Mouse (Mus musculus) cerebellum, postnatal 10 days (tissue): Measurements from ENCODE around the gene 1700028J19Rik.
A peak's percentile ranks its signal among the peaks of the same experiment; 100 is the strongest.

Experiments used
- DNase-seq, 2 experiments: peaks; one replicate each; pipeline ENCODE4 v3.0.0; 2021; ENCODE audit warnings: mixed read lengths in 2 of 2

1700028J19Rik gene

GRCm38 (mm10) chr7:44246055-44246983 lies at the start of gene 1700028J19Rik, which contains the start of gene 2410002F23Rik:
Gene 1700028J19Rik, minus strand, starts transcription at chr7:44246695.
Gene 2410002F23Rik, plus strand, starts transcription at chr7:44246722.
- peak; percentile 98 for DNase-seq

- DNase-seq = no peak
These were observed 44.9 kb upstream of the 1700028J19Rik start for GRCm38 (mm10) chr7:44291418-44291817.

DNA sequence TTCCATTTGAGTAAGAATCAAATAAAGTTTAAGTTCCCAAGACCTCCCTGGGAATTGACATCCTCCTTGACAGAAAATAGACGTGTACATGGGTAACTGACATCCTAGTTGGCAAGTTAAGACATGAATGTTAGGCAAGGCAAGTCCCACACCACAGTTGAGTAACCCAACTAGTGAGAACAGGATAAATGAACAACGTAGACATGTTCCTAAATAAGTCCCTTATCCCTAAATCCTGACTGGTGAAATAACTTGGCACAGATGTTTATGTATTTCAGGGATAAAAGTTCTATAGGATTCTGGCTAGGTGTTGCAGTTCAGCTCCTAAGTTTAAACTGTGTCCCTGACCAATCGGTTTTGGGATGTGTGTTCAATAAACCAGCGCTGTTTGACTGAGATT lies 44.5 kb upstream of the 1700028J19Rik start:
- DNase-seq = no peak

DNA sequence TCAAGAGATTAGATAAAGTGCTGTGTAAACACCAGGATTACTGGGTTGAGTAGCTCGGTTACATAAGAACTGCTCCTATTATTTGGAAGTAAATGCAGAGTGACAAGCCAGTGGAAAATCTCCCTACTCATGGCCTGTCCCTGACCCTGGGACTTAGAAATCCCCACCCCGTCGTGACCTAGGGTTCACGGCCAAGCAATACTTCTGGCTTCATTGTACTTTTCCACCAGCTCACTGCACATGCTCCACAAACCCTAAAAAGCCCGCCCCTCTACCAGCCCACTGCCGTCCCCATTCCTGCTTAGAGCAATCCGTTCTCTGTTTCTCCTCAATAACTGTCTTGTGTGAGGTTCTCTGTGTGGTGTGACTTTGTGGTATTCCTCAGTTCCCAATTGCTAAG lies 41.3 kb upstream of the 1700028J19Rik start:
- DNase-seq = no peak

- no peak for DNase-seq
These were observed 35.1 kb upstream of the 1700028J19Rik start for GRCm38 (mm10) chr7:44281586-44281985.

DNA sequence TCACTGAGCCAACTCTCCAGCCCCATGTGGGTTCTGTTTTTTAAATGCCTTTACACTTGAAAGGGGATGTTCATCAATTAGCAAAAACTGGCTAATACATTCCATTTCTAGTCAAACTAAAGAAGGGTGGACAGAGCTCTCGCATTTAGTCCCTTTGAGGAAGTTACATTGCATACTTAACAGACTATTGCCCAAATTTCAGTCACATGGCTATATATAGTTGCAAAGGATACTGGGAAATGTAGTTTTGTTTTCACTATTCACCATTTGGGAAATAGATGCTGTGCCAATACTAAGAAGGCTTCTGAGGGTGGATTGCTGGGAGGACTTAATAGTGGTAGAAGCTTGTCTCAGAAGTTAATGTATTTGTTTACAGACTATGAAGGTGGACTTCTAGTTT lies 34.5 kb upstream of the 1700028J19Rik start:
- no peak for DNase-seq

DNA sequence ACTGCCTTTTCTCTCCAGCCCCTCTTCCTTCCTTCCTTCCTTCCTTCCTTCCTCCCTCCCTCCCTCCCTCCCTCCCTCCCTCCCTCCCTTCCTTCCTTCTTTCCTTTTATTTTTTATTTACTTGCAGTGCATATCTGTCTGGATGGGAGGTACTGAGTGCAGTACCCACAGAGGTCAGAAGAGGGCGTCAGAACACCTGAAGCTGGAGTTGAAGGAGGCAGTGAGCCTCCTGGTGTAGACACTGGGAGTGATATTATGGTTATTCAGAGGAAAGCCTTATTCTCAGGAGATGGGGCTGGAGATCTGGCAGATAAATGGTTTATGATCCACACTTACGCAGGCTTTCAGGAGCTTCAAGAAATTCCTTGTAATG lies 30.7 kb upstream of the 1700028J19Rik start:
- peak; percentile 72 to 81 for DNase-seq

DNA sequence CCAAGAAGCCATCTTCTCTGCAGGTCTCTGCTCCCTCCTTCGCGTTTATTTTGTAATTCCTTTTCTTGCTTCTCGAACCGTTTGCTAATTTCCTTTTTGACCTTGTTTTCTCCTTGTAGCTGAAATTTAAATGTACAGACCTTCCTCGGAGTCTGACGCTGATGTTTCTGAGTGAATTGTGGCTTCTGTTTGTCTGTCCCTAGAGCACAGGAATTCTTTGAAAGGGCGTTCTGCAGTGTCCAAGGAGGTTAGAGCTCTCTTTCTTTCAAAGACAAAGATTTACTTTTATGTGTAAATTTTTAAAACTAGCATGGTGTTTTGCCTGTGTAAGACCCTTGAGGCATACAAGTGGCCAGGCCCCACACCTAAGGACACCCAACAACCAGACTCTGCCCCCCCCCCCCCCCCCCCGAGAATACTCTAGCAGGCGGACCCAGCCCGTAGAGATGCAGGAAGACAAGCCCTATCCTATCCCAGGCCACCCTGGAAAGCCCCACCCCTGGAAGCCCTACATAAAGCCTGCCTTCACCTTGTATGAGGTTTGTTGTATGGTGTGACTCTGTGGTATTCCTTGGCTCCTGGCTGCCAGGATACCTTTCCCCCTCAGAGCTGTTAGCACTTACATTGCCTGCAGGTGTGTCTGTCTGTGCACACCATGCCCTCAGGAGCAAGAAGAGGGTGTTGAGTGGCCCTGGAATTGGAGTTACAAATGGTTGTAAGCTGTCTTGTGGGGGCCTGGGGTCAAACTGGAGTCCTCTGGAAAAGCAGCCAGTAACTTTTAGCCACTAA lies 30.2 kb upstream of the 1700028J19Rik start:
- DNase-seq = no peak

GRCm38 (mm10) chr7:44275546-44275945 lies 29.1 kb upstream of the 1700028J19Rik start:
- no peak for DNase-seq

DNA sequence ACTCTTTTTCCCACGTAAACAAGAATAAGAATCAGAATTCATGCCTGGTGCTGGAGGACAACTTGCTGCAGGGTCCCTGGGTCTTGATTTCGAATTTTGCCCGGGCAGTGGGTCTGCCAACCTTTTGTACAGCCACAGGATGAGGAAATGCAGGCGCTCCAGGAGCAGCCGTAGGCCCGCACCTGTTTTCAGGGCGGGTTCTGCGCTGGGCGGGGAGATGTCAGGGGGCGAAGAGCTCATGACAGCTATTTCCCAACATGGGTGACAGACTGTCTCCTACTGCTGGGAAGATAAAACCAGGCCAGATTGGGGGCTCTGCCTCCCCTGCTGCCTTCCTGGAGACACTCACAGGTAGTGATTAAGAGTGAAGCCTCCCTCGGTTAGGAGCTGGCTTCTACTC lies 27.6 kb upstream of the 1700028J19Rik start:
- no peak for DNase-seq

DNA sequence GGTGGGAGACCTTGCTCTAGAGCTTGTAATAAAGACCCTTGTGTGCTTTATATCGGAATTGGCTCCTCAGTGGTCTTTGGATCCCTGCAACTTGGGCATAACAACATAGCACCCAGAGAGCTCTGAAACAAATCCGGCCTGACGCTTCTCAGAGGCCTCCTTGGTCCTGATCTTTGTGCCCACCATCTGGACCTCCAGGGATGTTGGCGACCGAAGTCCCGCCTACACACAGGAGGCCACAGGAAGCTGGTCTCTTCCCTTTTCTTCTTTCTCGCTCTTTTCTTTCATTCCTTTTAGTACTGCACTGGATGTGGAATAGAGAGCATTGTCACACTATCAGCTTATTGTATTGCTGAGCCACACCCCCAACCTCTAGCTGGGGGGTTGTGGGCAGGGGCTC lies 27.0 kb upstream of the 1700028J19Rik start:
- no peak for DNase-seq

DNA sequence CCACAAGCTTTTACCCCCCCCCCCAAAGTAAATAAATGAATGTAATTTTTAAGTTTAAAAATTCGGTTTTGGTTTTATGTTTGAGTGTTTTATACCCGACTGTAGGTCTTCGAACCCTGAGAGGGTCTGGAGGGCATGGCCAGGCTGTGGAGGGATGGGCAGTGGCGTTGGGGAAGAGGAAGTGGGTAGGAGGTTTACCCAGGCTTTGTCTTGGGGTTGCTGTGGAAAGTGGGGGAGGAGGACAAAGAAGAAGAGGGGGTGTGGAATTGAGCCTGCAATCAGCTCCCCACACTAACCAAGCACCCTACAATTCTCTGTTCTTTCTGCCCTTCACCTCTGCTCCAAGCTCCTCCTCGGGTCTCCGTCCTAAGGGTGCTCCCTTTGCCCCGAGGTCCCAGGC lies 26.1 kb upstream of the 1700028J19Rik start:
- no peak for DNase-seq

- peak; percentile 53 to 64 for DNase-seq
These were observed 24.8 kb upstream of the 1700028J19Rik start for GRCm38 (mm10) chr7:44271309-44271708.

DNA sequence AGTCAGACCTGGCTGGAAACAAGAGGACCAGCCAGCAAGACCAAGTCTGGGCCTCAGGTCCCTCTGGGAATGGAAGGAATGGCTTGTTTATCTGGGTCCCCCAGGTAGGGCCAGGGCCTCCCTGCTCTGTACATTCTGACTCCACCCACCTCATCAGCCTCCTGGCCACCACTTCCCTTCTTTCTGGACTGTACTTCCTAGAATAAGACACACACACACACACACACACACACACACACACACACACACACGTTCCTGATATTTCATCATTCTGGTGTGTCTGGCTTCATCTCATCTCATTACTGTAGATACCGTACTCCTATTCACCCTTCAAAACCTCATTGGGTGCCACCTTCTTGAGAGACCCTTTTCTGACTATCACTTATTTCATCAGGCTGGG lies 22.9 kb upstream of the 1700028J19Rik start:
- no peak for DNase-seq

DNA sequence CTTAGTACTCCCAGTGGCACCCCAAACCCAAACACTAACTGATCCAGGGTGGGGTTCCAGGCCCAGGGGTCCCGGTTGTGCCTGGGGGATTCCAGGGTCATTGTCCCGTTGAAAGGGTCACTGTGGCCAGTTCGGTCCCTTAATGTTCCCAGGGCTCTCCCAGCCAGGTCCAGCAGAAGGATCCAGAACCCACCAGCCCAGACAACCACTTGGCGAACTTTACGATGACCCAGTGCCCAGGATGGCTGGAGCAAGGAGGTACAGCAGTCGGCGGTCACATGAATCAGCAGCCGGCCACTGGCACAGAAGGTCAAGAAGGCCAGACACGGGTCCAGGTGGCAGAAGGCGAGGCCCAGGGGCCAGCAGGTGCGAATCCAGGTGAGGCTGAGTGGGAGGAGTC lies 21.6 kb upstream of the 1700028J19Rik start:
- DNase-seq = no peak

- DNase-seq = peak; percentile 98 to 99
These were observed 16.5 kb upstream of the 1700028J19Rik start for GRCm38 (mm10) chr7:44262791-44263643.

DNA sequence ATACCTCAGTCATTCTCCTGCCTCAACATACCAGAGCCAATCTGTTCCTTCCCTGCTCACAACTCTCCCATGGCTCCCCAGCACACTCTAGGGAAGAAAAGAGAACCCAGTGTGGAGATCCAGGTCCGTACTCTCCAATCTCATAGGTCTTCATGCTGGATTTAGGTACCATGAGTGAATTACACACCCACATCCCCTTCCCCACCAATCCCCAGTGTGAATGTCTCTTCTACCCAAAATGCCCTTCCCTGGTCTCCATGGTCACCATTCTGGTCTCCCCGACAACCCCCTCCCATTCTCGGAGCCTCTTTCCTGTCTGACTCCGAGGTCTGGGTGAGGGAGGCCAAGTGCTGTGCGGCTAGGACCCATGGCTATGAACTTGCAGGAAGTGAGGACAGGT lies 14.7 kb upstream of the 1700028J19Rik start, which contains the start of gene Gm15517:
Gm15517 (plus strand) TSS at position 301 of the 400 bp plus-strand sequence.
- no peak for DNase-seq

DNA sequence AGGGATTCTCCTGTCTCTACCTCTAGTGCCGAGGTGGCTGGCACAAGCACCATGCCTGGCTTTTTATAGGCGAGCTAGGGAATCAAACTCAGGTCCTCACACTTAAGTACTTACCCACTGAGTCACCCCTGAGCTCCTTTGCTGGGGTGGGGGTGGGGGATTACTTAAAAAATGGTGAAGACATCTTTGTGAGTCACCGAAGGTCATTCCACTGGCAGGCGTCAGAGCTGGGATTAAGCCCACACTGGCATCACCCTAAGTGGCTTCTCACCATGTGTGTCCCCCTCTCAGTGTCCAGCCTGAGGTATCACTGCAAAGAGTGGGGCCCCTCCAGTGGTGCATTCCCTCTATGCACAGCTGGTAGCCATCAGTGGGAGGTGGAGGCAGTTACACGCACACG lies 13.9 kb upstream of the 1700028J19Rik start:
- DNase-seq = no peak

DNA sequence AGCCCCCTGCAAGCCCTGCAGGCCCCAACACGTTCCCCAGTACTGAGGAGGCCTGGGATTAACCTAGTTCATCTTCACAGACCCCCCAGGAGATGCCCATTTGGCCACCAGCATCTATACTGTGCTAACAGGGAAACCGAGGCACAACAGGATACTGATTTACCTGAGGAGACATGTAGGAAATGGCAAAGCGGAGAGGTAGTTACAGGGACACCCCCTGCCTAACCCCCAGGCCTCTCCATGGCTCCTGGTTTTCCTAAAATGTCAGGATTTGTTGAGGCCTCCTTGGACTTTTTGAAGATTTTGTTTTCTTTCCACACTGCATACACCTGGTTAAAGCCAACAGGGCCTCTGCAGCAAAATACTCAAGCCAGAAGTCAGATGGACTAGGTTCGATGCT lies 10.8 kb upstream of the 1700028J19Rik start, which contains the start of gene Acp4:
Acp4 (minus strand) TSS at position 101 of the 400 bp plus-strand sequence.
- no peak for DNase-seq

GRCm38 (mm10) chr7:44254930-44255329 lies 8.4 kb upstream of the 1700028J19Rik start:
- no peak for DNase-seq

- peak in 1 of 2 experiments; percentile 26 for DNase-seq
These were observed 6.6 kb upstream of the 1700028J19Rik start for GRCm38 (mm10) chr7:44253023-44253616.

DNA sequence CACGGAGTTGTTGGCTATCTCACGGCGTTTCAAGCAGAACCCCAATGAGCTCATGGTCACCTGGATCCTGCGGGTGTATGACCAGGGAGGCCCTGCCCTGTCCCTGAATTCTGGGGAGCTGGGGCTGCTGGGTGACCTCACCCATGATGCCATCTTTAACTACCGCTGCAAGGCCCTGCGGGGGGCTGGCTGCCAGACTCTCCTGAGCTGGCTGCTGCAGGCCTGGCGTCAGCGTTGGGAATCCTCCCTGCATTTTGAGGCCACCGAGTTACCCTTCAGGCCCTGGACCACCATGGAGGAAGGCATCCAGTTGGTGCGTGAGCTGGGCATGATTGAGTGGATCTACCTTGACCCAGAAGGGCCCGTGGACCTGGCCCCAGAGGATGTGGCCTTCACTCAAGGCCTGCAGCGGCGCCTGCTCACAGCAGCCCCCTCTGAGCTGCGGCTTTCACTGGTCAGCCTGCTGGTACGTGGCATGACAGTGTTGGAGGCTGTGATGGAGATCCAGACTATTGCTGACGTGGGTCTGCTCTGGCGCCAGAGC lies 4.3 kb upstream of the 1700028J19Rik start:
- peak in 1 of 2 experiments; percentile 26 for DNase-seq
